Mouse (Mus musculus) frontal cortex, postnatal 10 days (tissue): ENCODE measurements around the gene Clec16a.
A peak's percentile ranks its signal among the peaks of the same experiment; 100 is the strongest.

Experiments
- DNase-seq, 2 experiments: peaks; one replicate each; pipeline ENCODE4 v3.0.0; 2022; ENCODE audit warnings: low spot score in 2 of 2, mixed read lengths in 1 of 2

Clec16a gene

DNA sequence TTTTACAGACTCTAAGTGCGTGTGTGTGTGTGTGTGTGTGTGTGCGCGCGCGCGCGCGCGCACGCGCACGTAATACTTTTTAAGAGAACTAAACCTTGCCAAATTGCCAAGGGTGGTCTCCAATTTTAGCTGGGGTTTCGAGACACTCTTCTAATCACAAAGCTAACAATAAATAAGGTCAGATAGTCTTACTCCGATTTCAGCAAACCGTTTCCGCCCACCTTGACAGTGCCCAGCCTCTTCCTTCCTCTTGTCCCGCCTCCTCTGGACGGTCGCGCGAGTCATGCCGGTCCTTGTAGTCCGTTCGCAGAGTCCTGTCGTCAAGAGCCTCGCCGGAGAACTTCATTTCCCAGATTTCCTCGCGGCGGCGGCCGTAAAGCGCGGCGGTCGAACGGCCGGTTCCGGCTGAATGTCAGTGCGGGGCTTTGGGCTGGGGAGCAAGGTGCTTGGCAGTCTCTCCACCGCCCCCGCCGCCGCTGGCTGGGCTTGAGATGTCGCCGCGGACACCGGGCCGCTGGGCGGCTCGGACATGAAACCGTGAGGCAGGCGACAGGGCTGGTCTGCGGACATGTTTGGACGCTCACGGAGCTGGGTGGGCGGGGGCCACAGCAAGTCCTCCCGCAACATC lies at the start of gene Clec16a:
TSS of gene Clec16a (plus strand) at position 345 of the 628 bp plus-strand sequence.
- peak; percentile 95 to 96 for DNase-seq

DNA sequence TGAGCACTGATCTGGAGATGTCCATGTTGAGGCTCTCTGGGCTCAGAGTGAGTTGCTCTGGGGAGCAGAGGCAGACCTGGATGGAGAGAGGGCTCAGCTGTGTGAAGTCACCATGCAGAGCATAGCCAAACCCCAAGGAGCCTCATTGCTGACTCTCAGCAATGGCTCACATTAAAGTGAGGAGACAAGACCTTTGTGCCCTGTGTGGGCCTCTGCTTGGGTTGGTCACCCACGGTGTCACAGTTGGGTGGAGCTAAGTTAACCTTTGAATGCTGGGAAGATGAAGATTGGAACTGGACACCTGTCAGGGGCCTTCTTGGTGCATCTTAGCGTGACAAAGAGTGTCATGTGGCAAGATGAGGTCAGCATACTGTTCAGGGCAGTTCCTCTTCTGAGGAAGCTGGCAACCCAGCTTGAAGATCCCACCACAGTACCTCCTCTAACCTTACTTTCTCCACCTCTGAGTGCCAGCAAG lies 49.3 kb upstream of the Clec16a start:
- no peak for DNase-seq

GRCm38 (mm10) chr16:10498096-10498602 lies 47.0 kb upstream of the Clec16a start:
- no peak for DNase-seq

DNA sequence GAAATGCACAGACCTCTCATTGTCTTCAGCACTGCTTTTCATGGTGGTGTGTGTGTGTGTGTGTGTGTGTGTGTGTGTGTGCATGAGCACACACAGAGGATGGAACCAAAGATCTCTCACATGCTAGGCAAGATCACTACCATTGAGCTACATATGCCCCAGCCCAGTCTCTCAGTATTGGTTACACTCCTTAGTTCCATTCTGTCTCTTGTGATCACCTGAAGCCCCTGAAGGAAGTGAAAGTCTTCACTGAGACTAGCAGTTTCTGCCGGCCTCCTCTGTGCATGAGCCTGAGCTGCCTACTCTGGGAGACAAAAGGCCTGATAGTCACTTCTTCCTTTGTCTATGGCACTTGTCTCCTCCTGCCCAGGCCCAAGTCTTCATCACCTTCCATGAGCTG lies 46.0 kb upstream of the Clec16a start:
- no peak for DNase-seq

- no peak for DNase-seq
Observed at GRCm38 (mm10) chr16:10501865-10502264, 43.3 kb upstream of the Clec16a start.

- DNase-seq = no peak
Observed at GRCm38 (mm10) chr16:10503058-10503457, 42.1 kb upstream of the Clec16a start.

GRCm38 (mm10) chr16:10507445-10507844 lies 37.7 kb upstream of the Clec16a start:
- no peak for DNase-seq

GRCm38 (mm10) chr16:10508691-10509090 lies 36.4 kb upstream of the Clec16a start:
- DNase-seq = no peak

DNA sequence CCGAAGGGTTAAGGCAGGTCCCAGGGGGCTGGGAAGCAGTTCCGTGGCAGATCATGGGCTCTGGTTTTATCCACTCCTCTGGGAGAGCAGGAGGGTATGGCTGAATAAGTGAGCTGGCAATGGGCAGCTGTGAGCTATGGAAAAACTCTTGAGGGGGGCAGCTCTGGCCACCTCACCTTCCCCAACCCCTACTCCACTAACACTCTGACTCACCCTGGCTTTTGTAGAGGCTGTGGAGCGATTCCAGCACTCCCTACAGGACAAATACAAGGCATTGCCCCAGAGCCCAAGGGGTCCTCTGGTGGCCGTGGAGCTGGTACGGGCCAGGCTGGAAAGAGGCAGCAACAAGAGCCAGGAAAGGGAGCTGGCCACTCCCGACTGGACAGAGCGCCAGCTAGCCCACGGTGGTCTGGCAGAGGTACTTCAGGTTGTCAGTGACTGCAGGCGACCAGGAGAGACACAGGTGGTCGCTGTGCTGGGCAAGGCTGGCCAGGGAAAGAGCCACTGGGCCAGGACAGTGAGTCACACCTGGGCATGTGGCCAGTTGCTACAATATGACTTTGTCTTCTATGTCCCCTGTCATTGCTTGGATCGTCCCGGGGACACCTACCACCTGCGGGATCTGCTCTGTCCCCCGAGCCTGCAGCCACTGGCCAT lies 34.5 kb upstream of the Clec16a start:
- DNase-seq = no peak

DNA sequence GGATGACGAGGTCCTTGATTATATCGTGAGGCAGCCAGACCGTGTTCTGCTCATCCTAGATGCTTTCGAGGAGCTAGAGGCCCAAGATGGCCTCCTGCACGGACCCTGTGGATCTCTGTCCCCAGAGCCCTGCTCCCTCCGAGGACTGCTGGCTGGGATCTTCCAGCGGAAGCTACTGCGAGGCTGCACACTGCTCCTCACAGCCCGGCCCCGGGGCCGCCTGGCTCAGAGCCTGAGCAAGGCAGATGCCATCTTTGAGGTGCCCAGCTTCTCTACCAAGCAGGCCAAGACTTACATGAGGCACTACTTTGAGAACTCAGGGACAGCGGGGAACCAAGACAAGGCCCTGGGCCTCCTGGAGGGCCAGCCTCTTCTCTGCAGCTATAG lies 34.0 kb upstream of the Clec16a start:
- DNase-seq = no peak

- no peak for DNase-seq
Observed at GRCm38 (mm10) chr16:10515953-10516572, 29.1 kb upstream of the Clec16a start.

DNA sequence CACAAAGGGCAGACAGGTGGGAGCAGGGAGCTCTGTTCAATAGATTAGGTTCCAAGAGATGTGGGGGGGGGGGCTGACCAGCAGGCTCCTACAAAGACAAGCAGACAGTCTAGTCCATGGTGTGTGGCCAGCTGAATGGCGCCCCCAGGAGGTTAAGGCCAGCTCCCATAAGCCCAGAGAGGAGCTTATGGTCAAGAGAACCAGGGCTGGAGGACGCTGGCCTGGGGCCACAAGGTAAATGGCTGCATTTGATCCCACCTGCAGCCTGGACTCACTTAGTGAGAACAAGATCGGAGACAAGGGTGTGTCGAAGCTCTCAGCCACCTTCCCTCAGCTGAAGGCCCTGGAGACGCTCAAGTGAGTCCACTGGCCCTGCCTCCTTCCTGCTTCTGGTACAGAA lies 27.1 kb upstream of the Clec16a start:
- DNase-seq = no peak

DNA sequence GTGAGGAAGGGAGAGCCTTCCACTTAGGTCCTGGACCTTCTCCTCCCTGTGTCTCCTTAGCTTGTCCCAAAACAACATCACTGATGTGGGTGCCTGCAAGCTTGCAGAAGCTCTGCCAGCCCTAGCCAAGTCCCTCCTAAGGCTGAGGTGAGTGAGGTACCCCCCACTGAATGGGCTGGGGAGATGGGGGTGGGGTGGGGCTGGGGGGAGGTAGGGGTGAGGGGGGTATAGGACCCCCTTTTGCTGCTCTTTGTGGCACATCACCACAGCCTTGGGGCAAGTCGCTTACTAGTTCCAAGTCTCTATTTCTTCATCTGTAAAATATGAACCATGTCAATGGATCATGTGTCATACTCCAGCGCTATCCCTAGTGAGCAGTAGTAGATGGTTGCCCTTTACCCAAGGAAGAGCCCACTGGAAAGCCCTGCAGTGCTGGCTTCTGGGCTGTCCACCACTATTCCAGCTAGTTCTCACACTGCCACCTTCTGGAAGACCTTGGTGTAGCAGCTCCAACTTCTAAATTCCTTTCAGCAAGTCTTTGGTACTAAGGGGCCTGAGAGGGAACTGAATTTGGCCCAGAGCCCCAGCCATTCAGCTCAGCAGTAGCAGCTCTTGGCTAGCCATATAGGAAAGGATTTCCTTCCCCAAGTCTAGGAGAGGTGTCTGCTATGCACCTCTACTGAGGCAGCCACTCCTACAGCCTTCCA lies 24.1 kb upstream of the Clec16a start:
- peak; percentile 59 to 80 for DNase-seq

DNA sequence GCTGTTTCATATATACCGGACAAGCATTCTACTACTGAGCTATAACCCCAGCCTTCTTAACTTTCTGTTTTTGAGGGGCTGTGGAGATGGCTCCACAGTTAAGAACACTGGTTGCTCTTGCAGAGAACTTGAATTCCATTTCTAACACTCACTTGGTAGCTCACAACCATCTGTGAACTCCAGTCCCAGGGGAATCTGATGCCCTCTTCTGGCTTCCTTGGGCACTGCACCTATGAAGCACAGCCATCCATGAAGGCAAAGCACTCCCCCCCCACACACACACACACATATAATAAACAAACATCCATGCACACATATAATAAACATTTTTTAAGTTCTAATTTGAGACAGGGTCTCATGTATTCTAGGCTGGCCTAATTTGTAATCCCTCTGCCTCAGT lies 22.3 kb upstream of the Clec16a start:
- DNase-seq = peak in 1 of 2 experiments; percentile 67

- no peak for DNase-seq
Observed at GRCm38 (mm10) chr16:10523650-10524049, 21.5 kb upstream of the Clec16a start.

GRCm38 (mm10) chr16:10524866-10525609 lies 20.1 kb upstream of the Clec16a start:
- DNase-seq = no peak

- DNase-seq = no peak
Observed at GRCm38 (mm10) chr16:10525610-10525980, 19.5 kb upstream of the Clec16a start.

DNA sequence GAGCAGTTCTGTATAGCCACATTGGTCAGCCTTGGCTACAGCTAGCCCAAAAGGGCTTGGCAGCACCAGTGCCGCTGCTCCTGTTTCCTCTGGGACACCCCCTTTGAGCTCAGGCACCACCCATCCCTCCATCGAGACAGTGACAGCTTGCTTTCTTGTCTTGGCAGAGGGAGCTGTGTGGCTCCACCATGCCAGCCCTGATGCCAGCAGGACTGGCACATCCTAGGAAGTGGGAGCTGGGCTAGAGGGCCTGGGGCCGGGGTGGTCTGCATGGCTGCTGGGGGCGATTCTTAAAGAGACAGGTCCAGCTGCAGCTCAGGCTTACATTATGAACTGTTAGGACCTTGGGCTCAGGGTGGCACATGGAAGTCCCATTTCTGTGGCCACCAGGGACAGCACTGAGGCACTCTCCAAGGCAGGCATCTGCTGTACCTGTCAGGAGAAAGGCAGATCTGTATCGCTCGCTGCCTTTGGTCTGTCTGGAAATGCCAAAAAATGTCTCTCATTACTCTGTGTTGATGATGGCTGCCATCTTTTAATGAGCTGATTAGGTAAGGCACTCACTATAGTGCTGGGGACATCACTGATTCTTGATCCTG lies 18.0 kb upstream of the Clec16a start:
- no peak for DNase-seq

DNA sequence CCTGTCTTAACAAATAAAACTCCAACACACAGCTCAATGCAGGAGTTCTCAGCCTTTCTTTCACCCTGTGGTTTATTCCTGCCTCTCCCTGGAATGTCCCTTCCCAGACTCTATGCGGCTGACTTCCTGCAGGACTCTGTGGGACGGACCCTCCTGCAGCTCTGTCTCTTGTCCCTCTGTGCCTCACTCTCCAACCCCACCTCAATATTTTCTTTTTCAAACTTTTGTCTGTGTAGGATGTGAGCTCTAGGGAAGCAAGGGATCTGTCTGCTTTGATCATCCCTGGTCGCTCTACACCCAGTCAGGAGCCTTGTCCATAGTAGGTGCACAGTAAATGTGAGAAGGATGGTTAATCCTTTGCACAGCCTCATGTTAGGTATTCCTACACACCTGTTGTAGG lies 16.8 kb upstream of the Clec16a start:
- DNase-seq = no peak

GRCm38 (mm10) chr16:10530179-10530578 lies 15.0 kb upstream of the Clec16a start:
- no peak for DNase-seq

DNA sequence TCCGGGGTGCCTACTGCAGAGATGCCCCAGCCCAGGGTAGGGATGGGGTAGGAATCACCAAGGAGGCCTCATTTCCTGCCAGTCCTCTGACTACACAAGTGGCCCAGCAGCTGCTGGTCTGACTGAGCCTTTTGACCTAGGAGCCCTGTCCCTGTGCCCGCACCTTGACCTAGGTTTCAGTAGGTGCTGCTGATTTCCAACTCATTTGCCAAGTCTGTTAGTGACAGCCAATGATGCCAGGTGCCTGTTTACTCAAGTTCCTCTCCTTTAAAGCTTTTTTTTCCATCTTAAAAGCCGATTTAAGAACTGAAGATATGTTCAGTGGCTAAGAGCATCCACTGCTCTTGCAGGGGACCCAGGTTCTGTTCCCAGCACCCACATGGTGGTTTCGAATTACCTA lies 11.4 kb upstream of the Clec16a start:
- DNase-seq = no peak
